Mouse (Mus musculus) liver, embryonic 12.5 days (tissue): ENCODE results near the gene Gabrg3. TPM values are rescaled to one million over a fixed set of nuclear protein-coding genes. Genes with fewer than 3 reads are reported as not detected.
"Not testable (repeated sequence)": the region's sequence is repeated elsewhere in the genome, so short reads cannot be mapped to it uniquely, and the experiment has no call there.

Experiments
- ATAC-seq: fragments of 200-750 bp; cut with Nextera tagmentation; 2 replicates; pipeline ENCODE4 v1.8.0; 2017; ENCODE audit warnings: moderate number of reproducible peaks, mild to moderate bottlenecking, moderate library complexity
- H3K27ac ChIP-seq: fragments of 300-500 bp; sonication (generic); 2 replicates; pipeline ENCODE4 v1.5.1; 2016; ENCODE audit warnings: mild to moderate bottlenecking
- H3K27me3 ChIP-seq: fragments of 300-500 bp; sonication (generic); replicated peaks from 2 replicates; pipeline ENCODE4 v1.6.1; 2016; ENCODE audit warnings: mild to moderate bottlenecking, moderate library complexity
- H3K36me3 ChIP-seq: fragments of 300-500 bp; sonication (generic); 2 replicates; pipeline ENCODE4 v1.6.1; 2016; ENCODE audit warnings: mild to moderate bottlenecking, moderate library complexity
- H3K4me1 ChIP-seq: fragments of 300-500 bp; sonication (generic); 2 replicates; pipeline ENCODE4 v1.6.1; 2016
- H3K4me2 ChIP-seq: fragments of 300-500 bp; sonication (generic); 2 replicates; pipeline ENCODE4 v1.6.1; 2016; ENCODE audit warnings: mild to moderate bottlenecking, moderate library complexity
- H3K4me3 ChIP-seq: fragments of 300-500 bp; sonication (generic); 2 replicates; pipeline ENCODE4 v1.5.1; 2016; ENCODE audit warnings: mild to moderate bottlenecking, moderate library complexity
- H3K9ac ChIP-seq: fragments of 300-500 bp; sonication (generic); 2 replicates; pipeline ENCODE4 v1.6.1; 2016; ENCODE audit warnings: mild to moderate bottlenecking, moderate library complexity
- H3K9me3 ChIP-seq: fragments of 300-500 bp; sonication (generic); replicated peaks from 2 replicates; pipeline ENCODE4 v1.6.1; 2016; ENCODE audit warnings: mild to moderate bottlenecking, moderate library complexity
- WGBS: fragments of 180-500 bp; shearing (Covaris S2); methylation state at CpG from one replicate; pipeline ENCODE4 v1.1.7; 2016; ENCODE audit not compliant: insufficient replicate concordance; 5-methylcytosine and 5-hydroxymethylcytosine counted together
- polyA plus RNA-seq: library from polyadenylated mRNA; unstranded; fragments of >200 nt; fragmentation: Nextera tagmentation; extraction: Ambion mirVana; gene quantifications from 2 replicates; pipeline ENCODE4 v1.2.1, GENCODE M21; 2016

Gene Gabrg3
- polyA plus RNA-seq, 1 experiment from 2014 or later: 0.26 TPM

GRCm38 (mm10) chr7:57296639-57297038 lies 90.3 kb downstream of the Gabrg3 start:
- Histone ChIP-seq H3K27ac (no peak overlapping the region), H3K4me2 (no peak overlapping the region), H3K9me3 (no peaks in the 10 kb centered on the region), H3K4me3 (no peak overlapping the region), H3K36me3 (no peaks in the 10 kb centered on the region), H3K27me3 (no peaks in the 10 kb centered on the region), H3K9ac (no peak overlapping the region), H3K4me1 (no peaks in the 10 kb centered on the region)
- no peak for ATAC-seq
- WGBS: 53% methylated on average over 3 of the region's 3 CpGs

GRCm38 (mm10) chr7:57294127-57294526 lies 92.9 kb downstream of the Gabrg3 start:
- 63% methylated on average over 1 of the region's 1 CpGs for WGBS
- Histone ChIP-seq H3K27ac (no peak overlapping the region), H3K4me1 (no peaks in the 10 kb centered on the region), H3K9ac (no peak overlapping the region), H3K4me3 (no peak overlapping the region), H3K9me3 (no peaks in the 10 kb centered on the region), H3K4me2 (no peak overlapping the region), H3K36me3 (no peaks in the 10 kb centered on the region), H3K27me3 (no peaks in the 10 kb centered on the region)
- no peak for ATAC-seq

DNA sequence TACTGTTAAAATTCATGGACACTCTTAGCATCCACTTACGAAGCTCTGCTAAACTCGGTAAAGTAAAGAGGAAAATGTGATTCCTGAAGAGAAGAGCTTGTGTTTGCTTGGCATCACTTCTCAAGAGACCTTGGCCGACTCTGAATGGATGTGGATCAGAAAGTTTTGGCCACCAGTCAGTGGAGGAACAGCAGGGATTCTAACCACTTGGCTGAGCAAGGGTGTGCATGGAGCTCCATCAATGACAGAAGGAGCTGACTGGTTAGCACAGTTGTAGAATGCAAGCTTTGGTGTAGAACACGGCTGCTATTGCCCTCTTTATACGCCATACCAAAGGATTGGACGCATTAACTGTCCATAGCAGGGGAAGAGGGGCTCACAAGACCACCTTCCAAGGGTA lies 93.4 kb downstream of the Gabrg3 start:
- Histone ChIP-seq H3K27me3 (no peaks in the 10 kb centered on the region), H3K4me1 (no peaks in the 10 kb centered on the region), H3K27ac (no peak overlapping the region), H3K36me3 (no peaks in the 10 kb centered on the region), H3K4me2 (no peak overlapping the region), H3K4me3 (no peak overlapping the region), H3K9me3 (no peaks in the 10 kb centered on the region), H3K9ac (no peak overlapping the region)
- no peak for ATAC-seq
- WGBS: 69% methylated on average over 6 of the region's 6 CpGs

GRCm38 (mm10) chr7:57283186-57283585 lies 103.8 kb downstream of the Gabrg3 start:
- Histone ChIP-seq H3K4me3 (no peak overlapping the region), H3K9me3 (0 out of 2 replicates have a peak, but pooled peaks cover 3% of the 10 kb centered on the region), H3K4me2 (no peak overlapping the region), H3K27ac (no peak overlapping the region), H3K9ac (no peak overlapping the region), H3K27me3 (no peaks in the 10 kb centered on the region), H3K4me1 (no peaks in the 10 kb centered on the region), H3K36me3 (no peaks in the 10 kb centered on the region)
- 62% methylated on average over 6 of the region's 6 CpGs for WGBS
- no peak for ATAC-seq

- Histone ChIP-seq H3K4me3 (no peak overlapping the region), H3K27ac (no peak overlapping the region), H3K27me3 (no peaks in the 10 kb centered on the region), H3K9ac (no peak overlapping the region), H3K9me3 (no peaks in the 10 kb centered on the region), H3K36me3 (no peaks in the 10 kb centered on the region), H3K4me1 (no peaks in the 10 kb centered on the region), H3K4me2 (no peak overlapping the region)
- WGBS: 71% methylated on average over 3 of the region's 3 CpGs
- no peak for ATAC-seq
These were observed 108.1 kb downstream of the Gabrg3 start for GRCm38 (mm10) chr7:57278841-57279240.

DNA sequence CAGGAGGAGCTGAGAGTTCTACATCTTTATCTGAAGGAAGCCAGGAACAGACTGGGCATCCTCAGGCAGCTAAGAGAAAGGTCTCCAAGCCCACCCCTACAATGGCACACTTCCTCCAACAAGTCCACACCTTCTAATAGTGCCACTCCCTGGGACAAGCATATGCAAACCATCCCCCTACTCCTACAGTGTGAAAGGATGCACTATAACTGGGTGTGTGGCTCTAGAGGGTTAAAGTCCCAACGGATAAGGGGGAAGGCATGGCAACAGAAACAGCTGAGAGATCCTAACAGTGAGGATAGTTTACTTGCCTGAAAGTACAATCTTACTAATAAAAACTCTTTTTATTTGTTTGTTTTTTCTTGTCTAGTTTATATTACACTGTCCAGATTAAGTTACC lies 126.8 kb downstream of the Gabrg3 start:
- no peak for ATAC-seq
- Histone ChIP-seq H3K27ac (no peak overlapping the region), H3K36me3 (no peaks in the 10 kb centered on the region), H3K4me1 (no peaks in the 10 kb centered on the region), H3K4me2 (no peak overlapping the region), H3K9ac (no peak overlapping the region), H3K4me3 (no peak overlapping the region), H3K27me3 (no peaks in the 10 kb centered on the region), H3K9me3 (no peaks in the 10 kb centered on the region)
- WGBS: 43% methylated on average over 1 of the region's 1 CpGs

GRCm38 (mm10) chr7:57258893-57259574 lies 128.0 kb downstream of the Gabrg3 start:
- Histone ChIP-seq H3K36me3 (no peaks in the 10 kb centered on the region), H3K9ac (no peak overlapping the region), H3K9me3 (no peaks in the 10 kb centered on the region), H3K4me3 (no peak overlapping the region), H3K27me3 (no peaks in the 10 kb centered on the region), H3K4me1 (no peaks in the 10 kb centered on the region), H3K27ac (no peak overlapping the region), H3K4me2 (no peak overlapping the region)
- ATAC-seq: no peak
- WGBS: 50% methylated on average over 5 of the region's 5 CpGs

DNA sequence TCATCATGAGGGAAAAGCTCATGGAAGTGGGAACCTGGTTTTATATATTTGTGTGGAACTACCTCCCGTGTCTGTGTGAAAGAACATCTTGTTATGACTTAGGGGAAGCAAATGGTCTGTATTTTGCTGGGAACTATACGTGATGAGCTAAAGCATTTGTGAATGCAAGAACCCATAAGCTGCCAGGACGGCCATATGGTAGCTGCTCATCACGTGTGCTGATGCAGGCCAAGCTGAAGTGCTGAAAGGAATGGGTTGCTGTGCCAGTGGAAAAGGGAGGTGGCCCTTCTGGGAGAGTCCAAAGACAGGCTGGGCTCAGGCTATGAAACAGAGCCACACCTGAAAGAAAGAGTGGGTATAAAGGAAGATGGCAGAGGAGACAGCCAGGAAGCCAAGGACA lies 143.0 kb downstream of the Gabrg3 start:
- Histone ChIP-seq H3K4me3 (no peak overlapping the region), H3K4me2 (no peak overlapping the region), H3K9ac (no peak overlapping the region), H3K4me1 (no peaks in the 10 kb centered on the region), H3K9me3 (no peaks in the 10 kb centered on the region), H3K36me3 (no peaks in the 10 kb centered on the region), H3K27ac (no peak overlapping the region), H3K27me3 (no peaks in the 10 kb centered on the region)
- WGBS: 59% methylated on average over 4 of the region's 4 CpGs
- no peak for ATAC-seq

- Histone ChIP-seq H3K27me3 (no peaks in the 10 kb centered on the region), H3K9ac (no peak overlapping the region), H3K4me3 (no peak overlapping the region), H3K27ac (no peak overlapping the region), H3K36me3 (no peaks in the 10 kb centered on the region), H3K4me2 (no peak overlapping the region), H3K9me3 (no peaks in the 10 kb centered on the region), H3K4me1 (no peaks in the 10 kb centered on the region)
- WGBS: 56% methylated on average over 1 of the region's 1 CpGs
- ATAC-seq: no peak
These were observed 172.9 kb downstream of the Gabrg3 start for GRCm38 (mm10) chr7:57214119-57214518.

GRCm38 (mm10) chr7:57186015-57186414 lies 201.0 kb downstream of the Gabrg3 start:
- 45% methylated on average over 1 of the region's 1 CpGs for WGBS
- H3K27me3 ChIP-seq: no peaks in the 10 kb centered on the region
- no peak for ATAC-seq

DNA sequence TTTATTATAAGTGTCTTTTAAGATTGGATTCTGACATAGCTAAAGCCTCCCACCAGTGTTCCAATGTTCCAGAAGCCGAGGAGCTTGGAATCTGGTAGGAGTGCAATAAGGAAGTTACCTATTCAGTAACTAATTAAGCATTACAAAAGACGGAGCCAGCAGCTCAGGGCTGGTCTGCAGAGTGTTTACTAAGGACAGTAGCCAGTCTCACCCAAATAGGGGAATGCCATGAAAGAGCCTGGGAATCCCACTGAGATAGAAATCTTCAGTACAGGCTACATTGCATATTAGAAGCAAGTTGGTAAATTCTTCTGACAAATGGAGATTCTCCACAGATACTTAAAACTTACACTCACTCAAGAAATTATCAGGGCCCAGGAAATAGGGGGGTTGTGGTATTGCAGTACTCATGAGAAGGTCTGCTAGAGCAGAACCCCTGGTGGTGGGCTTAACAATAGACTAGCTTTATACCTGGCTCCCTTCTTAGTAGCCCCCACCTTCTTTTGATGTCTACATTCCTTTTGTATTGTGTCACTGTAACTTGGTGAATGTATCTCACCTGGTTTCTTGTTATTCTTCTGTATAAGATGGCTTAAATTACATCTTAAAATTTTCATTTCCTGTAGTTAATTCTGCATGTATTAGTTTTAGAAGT lies 211.0 kb downstream of the Gabrg3 start:
- WGBS: 52% methylated on average over 2 of the region's 2 CpGs
- not testable (repeated sequence) for H3K27ac ChIP-seq, H3K36me3 ChIP-seq, H3K4me3 ChIP-seq, ATAC-seq, H3K4me2 ChIP-seq, H3K9ac ChIP-seq, H3K9me3 ChIP-seq, H3K27me3 ChIP-seq, H3K4me1 ChIP-seq

More at GRCm38 (mm10) chr7:57186015-57186414, 201.0 kb downstream of the Gabrg3 start:
- H3K4me3 ChIP-seq: no peak overlapping the region
- H3K9me3 ChIP-seq: no peaks in the 10 kb centered on the region
- H3K4me2 ChIP-seq: no peak overlapping the region
- H3K27ac ChIP-seq: no peak overlapping the region
- no peak overlapping the region for H3K9ac ChIP-seq
- H3K4me1 ChIP-seq: no peaks in the 10 kb centered on the region
- no peaks in the 10 kb centered on the region for H3K36me3 ChIP-seq

- no peaks in the 10 kb centered on the region for H3K9me3 ChIP-seq
- H3K4me3 ChIP-seq: no peak overlapping the region
- no peak overlapping the region for H3K9ac ChIP-seq
- H3K36me3 ChIP-seq: no peaks in the 10 kb centered on the region
- no peaks in the 10 kb centered on the region for H3K4me1 ChIP-seq
- 60% methylated on average over 3 of the region's 3 CpGs for WGBS
- no peak overlapping the region for H3K4me2 ChIP-seq
- H3K27ac ChIP-seq: no peak overlapping the region
- ATAC-seq: no peak
- no peaks in the 10 kb centered on the region for H3K27me3 ChIP-seq
These were observed 220.1 kb downstream of the Gabrg3 start for GRCm38 (mm10) chr7:57166931-57167330.
